Mouse (Mus musculus) C2C12 (cell line): ENCODE data around the gene Adamts10.

Experiments used
- CEBPB ChIP-seq: IDR thresholded peaks from one replicate; pipeline ENCODE4 v1.6.1; 2011; ENCODE audit warnings: low read depth, mild to moderate bottlenecking, control low read depth, moderate library complexity
- CTCF ChIP-seq: IDR thresholded peaks from one replicate; pipeline ENCODE4 v1.5.1; 2011; ENCODE audit not compliant: control insufficient read depth, insufficient read depth, insufficient read length
- MAX ChIP-seq: IDR thresholded peaks from one replicate; pipeline ENCODE4 v1.6.1; 2011; ENCODE audit warnings: mild to moderate bottlenecking, control low read depth
- MYOD1 ChIP-seq: IDR thresholded peaks from one replicate; pipeline ENCODE4 v1.6.1; 2011; ENCODE audit warnings: low read depth; ENCODE audit not compliant: control insufficient read depth, insufficient read length
- MYOG ChIP-seq: IDR thresholded peaks from one replicate; pipeline ENCODE4 v1.6.1; 2011; ENCODE audit not compliant: control insufficient read depth, insufficient read length; ENCODE audit errors: extremely low read depth
- USF1 ChIP-seq: IDR thresholded peaks from one replicate; pipeline ENCODE4 v1.6.1; 2011; ENCODE audit warnings: low read depth, mild to moderate bottlenecking, control low read depth, moderate library complexity

DNA sequence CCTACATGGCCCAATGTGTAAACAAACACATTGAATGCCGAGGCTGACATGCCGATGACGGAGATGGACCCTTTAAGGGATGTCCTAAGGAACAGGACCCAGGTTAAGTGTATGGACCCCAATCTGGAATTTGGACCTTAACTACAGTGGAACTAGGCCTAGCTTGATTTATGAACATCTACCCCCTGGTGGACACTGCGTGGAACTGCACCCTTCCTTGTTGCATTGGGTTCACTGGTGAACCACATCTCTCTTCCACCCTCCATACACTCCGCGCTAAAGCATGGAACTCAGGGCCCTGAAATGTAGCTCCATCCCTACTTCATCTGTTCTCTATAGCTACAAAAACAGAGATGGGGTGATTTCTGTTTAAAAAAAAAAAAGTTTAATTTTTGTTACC, 30.9 kb upstream of the Adamts10 start:
- TF ChIP-seq CTCF, result peak; percentile 33
- TF ChIP-seq MYOG, result no peak
- TF ChIP-seq MAX, result no peak
- TF ChIP-seq CEBPB, result no peak
- TF ChIP-seq USF1, result no peak
- TF ChIP-seq MYOD1, result no peak
